8 mouse cellular contexts compared by ENCODE assay signal in the genomic region with DNA sequence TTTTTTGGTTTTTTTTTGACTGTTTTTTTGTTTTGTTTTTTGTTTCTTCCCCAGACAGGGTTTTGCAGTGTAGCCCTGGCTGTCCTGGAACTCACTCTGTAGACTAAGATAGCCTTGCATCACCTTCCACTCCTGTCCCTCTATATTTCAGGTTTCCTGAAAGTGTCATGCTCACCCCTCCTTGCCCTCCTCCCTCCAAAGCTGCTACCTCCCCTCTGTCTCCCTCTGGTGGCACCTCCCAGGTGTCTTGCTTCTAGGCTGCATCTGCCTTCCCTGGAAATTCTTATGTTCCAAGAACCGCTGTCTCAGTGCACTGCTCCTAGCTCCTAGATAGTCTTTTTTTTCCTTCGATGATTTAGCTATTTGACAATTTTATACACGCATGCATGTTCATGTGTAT. TPM values are rescaled to one million over a fixed set of nuclear protein-coding genes. Genes with fewer than 3 reads are reported as not detected.
DNase-seq lines count a peak whose midpoint lies in the region; ATAC-seq and TF ChIP-seq lines count a peak whose summit lies in the region.
"Had no signal": no experiment of that assay in that cellular context is flagged by ENCODE, and none has a peak within 500 bp of the region (broad histone marks: within the 10 kb centered on the region; RNA-seq: fewer than 3 reads in every experiment).

No protein-coding gene starts in this region.

- ATAC-seq in kidney, postnatal 0 days (replicated peaks; ENCODE audit: low FRiP score, low read depth): no peak
- no peak for ATAC-seq in kidney, embryonic 15.5 days (replicated peaks; ENCODE audit: low FRiP score)
- ATAC-seq: forebrain, embryonic 14.5 days had no signal

- H3K27ac ChIP-seq in kidney, postnatal 0 days: no peak overlapping the region
- no peak overlapping the region for H3K27ac ChIP-seq in kidney, embryonic 15.5 days
- no peak overlapping the region for H3K27ac ChIP-seq in embryonic facial prominence, embryonic 10.5 days (replicated peaks)

- H3K4me3 ChIP-seq in kidney, postnatal 0 days (replicated peaks; ENCODE audit: low read depth, low read length): no peak overlapping the region
- no peak overlapping the region for H3K4me3 ChIP-seq in kidney, embryonic 15.5 days (replicated peaks)
- no peak overlapping the region for H3K4me3 ChIP-seq in embryonic facial prominence, embryonic 10.5 days

- no peaks in the 10 kb centered on the region for H3K27me3 ChIP-seq in kidney, postnatal 0 days (ENCODE audit: insufficient read depth, low read length)
- H3K27me3 ChIP-seq in kidney, embryonic 15.5 days: no peaks in the 10 kb centered on the region
- H3K27me3 ChIP-seq in embryonic facial prominence, embryonic 10.5 days (replicated peaks; ENCODE audit: low read depth, poor library complexity, severe bottlenecking): no peaks in the 10 kb centered on the region

- no peaks in the 10 kb centered on the region for H3K4me1 ChIP-seq in kidney, postnatal 0 days (replicated peaks; ENCODE audit: insufficient read depth, low read length)
- H3K4me1 ChIP-seq in kidney, embryonic 15.5 days: no peaks in the 10 kb centered on the region
- no peaks in the 10 kb centered on the region for H3K4me1 ChIP-seq in embryonic facial prominence, embryonic 10.5 days

- TF ChIP-seq CTCF in kidney, postnatal 0 days (IDR thresholded peaks at IDR 0.05; ENCODE audit: low read depth): peak; percentile 63

- H3K36me3 ChIP-seq in kidney, postnatal 0 days (ENCODE audit: insufficient read depth, low read length): peaks cover 17% of the 10 kb centered on the region; the same call in 1 of the 2 replicates
- H3K36me3 ChIP-seq in kidney, embryonic 15.5 days: peaks cover 31% of the 10 kb centered on the region
- H3K36me3 ChIP-seq in embryonic facial prominence, embryonic 10.5 days (replicated peaks): peaks cover 39% of the 10 kb centered on the region

- 59% methylated on average over 3 of the region's 3 CpGs for WGBS in kidney, postnatal 0 days
- WGBS in kidney, embryonic 15.5 days: 70% methylated on average over 3 of the region's 3 CpGs
- WGBS in embryonic facial prominence, embryonic 10.5 days: 66% methylated on average over 3 of the region's 3 CpGs

- no peaks in the 10 kb centered on the region for H3K9me3 ChIP-seq in kidney, postnatal 0 days (replicated peaks; ENCODE audit: low read length)
- H3K9me3 ChIP-seq in kidney, embryonic 15.5 days (replicated peaks): no peaks in the 10 kb centered on the region
- H3K9me3 ChIP-seq in embryonic facial prominence, embryonic 10.5 days: no peaks in the 10 kb centered on the region

- no peak overlapping the region for H3K9ac ChIP-seq in kidney, postnatal 0 days (ENCODE audit: low read depth, low read length)
- no peak overlapping the region for H3K9ac ChIP-seq in kidney, embryonic 15.5 days

- DNase-seq in kidney, postnatal 0 days (ENCODE audit: low spot score): peak; percentile 50
- DNase-seq in 3T3-L1 (ENCODE audit: low read depth, low spot score) (peak; percentile 60), 416B (ENCODE audit: low read depth) (peak; percentile 73)
- DNase-seq in embryonic facial prominence, embryonic 10.5 days (ENCODE audit: low spot score): peak; percentile 30
- no peak for DNase-seq in urinary bladder, postnatal 10 days (ENCODE audit: low spot score)
- DNase-seq in adrenal gland, postnatal 36 days: no peak

- no peak overlapping the region for H3K4me2 ChIP-seq in kidney, postnatal 0 days (ENCODE audit: low read length)
- H3K4me2 ChIP-seq in kidney, embryonic 15.5 days: no peak overlapping the region

RNA-seq across cellular contexts. Expression of a gene that starts 11.9 kb away (rescaled TPM):
- 2,429 and 2,697 TPM in 2 replicates for polyA plus RNA-seq in kidney, postnatal 0 days (2015; fragmentation: Nextera tagmentation; extraction: Ambion mirVana)
- polyA plus RNA-seq in kidney, embryonic 15.5 days (2015; fragmentation: Nextera tagmentation; extraction: Ambion mirVana): 2,949 and 3,271 TPM in 2 replicates
- 3,352 and 3,592 TPM in 2 replicates for polyA plus RNA-seq in embryonic facial prominence, embryonic 10.5 days (2016; fragmentation: Nextera tagmentation; extraction: Ambion mirVana)
- total RNA-seq in adrenal gland, postnatal 36 days (2021): 100 to 1,000 TPM; 546 to 552 TPM

RNA-seq across cellular contexts. Expression of a gene that starts 44.0 kb away (rescaled TPM):
- 63.2 and 63.7 TPM in 2 replicates for polyA plus RNA-seq in kidney, postnatal 0 days (2015; fragmentation: Nextera tagmentation; extraction: Ambion mirVana)
- 61.5 and 64.7 TPM in 2 replicates for polyA plus RNA-seq in kidney, embryonic 15.5 days (2015; fragmentation: Nextera tagmentation; extraction: Ambion mirVana)
- polyA plus RNA-seq in embryonic facial prominence, embryonic 10.5 days (2016; fragmentation: Nextera tagmentation; extraction: Ambion mirVana): 60.8 and 61.2 TPM in 2 replicates
- total RNA-seq in adrenal gland, postnatal 36 days (2021): 10 to 100 TPM; 31.2 to 35.7 TPM

RNA-seq across cellular contexts. Expression of a gene that starts 44.3 kb away (rescaled TPM):
- 27.9 and 28.6 TPM in 2 replicates for polyA plus RNA-seq in kidney, postnatal 0 days (2015; fragmentation: Nextera tagmentation; extraction: Ambion mirVana)
- 42.9 and 43.6 TPM in 2 replicates for polyA plus RNA-seq in kidney, embryonic 15.5 days (2015; fragmentation: Nextera tagmentation; extraction: Ambion mirVana)
- 74.1 and 75.7 TPM in 2 replicates for polyA plus RNA-seq in embryonic facial prominence, embryonic 10.5 days (2016; fragmentation: Nextera tagmentation; extraction: Ambion mirVana)
- total RNA-seq in adrenal gland, postnatal 36 days (2021): 10 to 100 TPM; 12.7 to 13.0 TPM

Comparison
In these comparisons a context has a peak if more than half of its experiments do, and no peak if none do; other contexts are left out.
1. DNase-seq: peak in kidney, postnatal 0 days (single experiment), 3T3-L1 (single experiment), 416B (single experiment) and embryonic facial prominence, embryonic 10.5 days (single experiment); none in urinary bladder, postnatal 10 days (single experiment) and adrenal gland, postnatal 36 days (0 of 2).